Mouse (Mus musculus) spleen, postnatal 36 days (tissue): Measurements from ENCODE around the gene Calb2.

Experiments
- DNase-seq, 2 experiments: peaks; one replicate each; pipeline ENCODE4 v3.0.0; 2022; ENCODE audit warnings: low spot score in 2 of 2, mixed read lengths in 1 of 2

Gene Calb2

DNA sequence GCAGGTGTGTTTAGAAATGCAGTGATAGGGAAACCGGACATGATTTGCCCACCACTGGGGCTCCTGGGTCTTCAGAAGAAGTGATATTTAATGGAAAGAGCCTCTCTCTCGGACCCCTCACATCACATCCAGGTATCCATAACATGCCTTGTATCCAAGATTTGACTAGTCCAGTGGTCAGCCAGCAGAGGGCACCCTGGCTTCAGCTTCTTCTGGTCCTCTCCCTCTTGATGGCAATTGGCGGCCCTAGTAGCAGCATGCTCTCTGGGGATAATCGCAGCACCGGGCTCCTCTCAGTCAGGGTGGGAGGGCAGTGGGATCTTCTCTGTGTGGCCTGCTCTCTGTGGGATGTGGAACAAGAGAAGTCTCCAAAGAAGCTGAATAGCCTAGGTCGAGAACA, 48.3 kb downstream of the Calb2 start:
- DNase-seq: no peak

DNA sequence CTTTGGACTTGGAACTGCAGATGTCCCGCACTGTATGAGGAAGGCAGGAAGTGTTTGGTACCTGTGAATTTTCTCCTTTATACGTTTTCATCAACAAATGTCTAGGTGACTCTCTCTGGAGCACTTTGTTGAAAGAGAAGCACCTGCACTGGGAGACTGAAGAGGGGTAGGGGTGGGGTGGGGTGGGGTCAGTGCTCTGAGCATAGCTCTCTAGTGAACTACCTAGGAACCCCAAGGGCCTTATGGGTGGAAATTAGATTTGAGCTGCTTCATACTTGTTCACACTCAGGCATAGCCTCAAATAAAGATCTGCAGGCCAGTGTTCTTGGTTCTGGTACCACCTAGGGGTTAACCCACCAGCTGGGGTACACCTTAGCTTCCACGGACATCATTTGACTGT, 65.4 kb downstream of the Calb2 start, which contains the start of gene Gm17720:
Gm17720 (minus strand) TSS at position 101 of the 400 bp plus-strand sequence.
- no peak for DNase-seq

DNA sequence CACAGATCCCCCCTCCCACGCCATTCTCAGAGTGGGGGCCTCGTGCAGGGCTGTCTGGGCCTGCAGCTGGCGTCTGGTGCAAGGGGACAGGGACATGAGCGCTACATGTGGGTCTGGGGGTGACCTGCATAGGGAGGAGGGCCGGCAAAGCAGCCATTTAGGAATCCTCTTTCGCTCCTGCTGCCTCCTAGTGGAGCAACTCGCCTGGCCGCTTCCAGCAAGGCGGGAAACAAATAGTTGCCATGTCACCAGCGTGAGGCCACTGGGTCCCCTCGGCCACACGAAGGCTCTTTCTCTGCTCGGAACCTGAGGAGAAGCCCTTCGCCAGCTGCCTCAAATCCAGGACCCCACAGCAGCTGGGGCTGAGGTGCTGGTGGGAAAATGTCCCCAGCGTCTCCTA, 66.3 kb downstream of the Calb2 start:
- no peak for DNase-seq

DNA sequence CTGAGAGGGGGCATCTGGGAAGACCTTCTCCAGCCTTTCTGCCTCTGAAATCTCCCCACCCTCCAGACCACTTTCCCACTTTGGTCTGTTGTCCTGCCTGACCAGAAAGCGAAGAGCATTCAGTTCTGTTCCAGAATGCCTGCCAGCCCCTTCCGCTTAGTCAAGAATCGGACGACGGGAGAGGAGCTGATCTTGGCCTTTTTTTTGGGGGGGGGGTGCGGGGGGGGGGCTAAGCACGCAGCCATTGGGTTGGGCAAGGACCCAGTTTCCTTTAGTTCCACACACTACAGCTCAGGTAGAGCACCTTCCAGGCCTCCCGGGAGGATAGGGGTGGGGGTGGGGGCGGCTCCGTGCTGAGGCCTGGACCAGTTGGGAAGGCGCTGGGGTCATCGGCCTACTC, 67.1 kb downstream of the Calb2 start, which contains the start of gene Gm21964:
Gm21964 (plus strand) TSS at position 301 of the 400 bp plus-strand sequence.
- DNase-seq: no peak

DNA sequence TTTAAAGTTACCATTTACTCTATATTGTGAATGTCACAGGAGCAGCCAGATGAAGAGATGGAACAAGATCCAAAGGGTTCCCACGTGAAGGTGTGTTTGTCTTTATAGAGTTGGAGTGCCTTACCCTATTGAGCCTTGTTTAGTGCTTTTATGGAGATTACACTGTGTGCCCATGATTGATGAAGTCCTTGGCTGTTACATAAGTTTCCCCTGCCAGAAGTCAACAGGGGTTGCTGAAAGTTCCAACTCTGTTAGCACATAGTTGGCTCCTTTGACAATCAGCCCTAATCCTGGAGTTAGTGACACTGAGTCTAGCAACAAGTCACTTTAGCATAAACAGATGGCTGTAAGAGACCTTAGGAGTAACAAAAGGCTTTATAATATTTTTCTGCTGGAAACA, 76.1 kb downstream of the Calb2 start:
- DNase-seq: no peak
